12 mouse cellular contexts compared by ENCODE assay signal in the genomic region with DNA sequence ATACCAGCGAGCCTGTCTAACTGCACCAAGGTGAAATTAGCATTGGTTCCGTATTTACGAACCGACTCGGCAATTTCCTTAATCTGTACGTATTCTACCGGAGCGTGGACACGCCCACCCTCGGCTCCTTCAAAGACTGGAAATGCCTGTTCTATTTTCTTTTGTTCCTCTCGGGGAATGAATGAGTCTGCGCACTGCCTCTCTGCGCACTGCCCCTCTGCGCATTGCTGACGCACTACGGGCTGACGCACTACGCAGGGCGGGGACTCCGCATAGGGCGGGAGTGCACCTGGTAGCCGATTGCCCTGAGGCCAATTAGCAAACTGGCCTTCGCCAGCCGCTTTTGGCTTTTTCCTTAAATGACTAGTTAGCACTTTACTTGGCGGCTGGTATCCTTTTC. TPM values are rescaled to one million over a fixed set of nuclear protein-coding genes. Genes with fewer than 3 reads are reported as not detected.
DNase-seq lines count a peak whose midpoint lies in the region; ATAC-seq and TF ChIP-seq lines count a peak whose summit lies in the region.
"Not testable (repeated sequence)": the region's sequence is repeated elsewhere in the genome, so short reads cannot be mapped to it uniquely, and the experiment has no call there.
"Had no signal": no experiment of that assay in that cellular context is flagged by ENCODE, and none has a peak within 500 bp of the region (broad histone marks: within the 10 kb centered on the region; RNA-seq: fewer than 3 reads in every experiment).

No protein-coding gene starts in this region.

- H3K27ac ChIP-seq in embryonic facial prominence, embryonic 15.5 days (replicated peaks); heart, embryonic 10.5 days; layer of hippocampus, adult 2 months; liver, embryonic 15.5 days (replicated peaks): not testable (repeated sequence)
- H3K27ac ChIP-seq in hindbrain, embryonic 15.5 days (replicated peaks) = peak overlapping the region; percentile 66
- H3K27ac ChIP-seq in midbrain, embryonic 15.5 days = peak overlapping the region; percentile 71
- 0 out of 2 replicates have a peak overlapping the region, but pooled peaks have one; percentile 27 for H3K27ac ChIP-seq in stomach, embryonic 16.5 days (ENCODE audit: low read length)

- H3K9ac ChIP-seq in embryonic facial prominence, embryonic 15.5 days; hindbrain, embryonic 15.5 days; midbrain, embryonic 15.5 days: not testable (repeated sequence)
- 0 out of 2 replicates have a peak overlapping the region, but pooled peaks have one; percentile 28 for H3K9ac ChIP-seq in liver, embryonic 15.5 days
- H3K9ac ChIP-seq in stomach, embryonic 16.5 days (ENCODE audit: low read length) = 0 out of 2 replicates have a peak overlapping the region, but pooled peaks have one; percentile 39

- not testable (repeated sequence) for H3K36me3 ChIP-seq in G1E (replicated peaks); embryonic facial prominence, embryonic 15.5 days; heart, embryonic 10.5 days; hindbrain, embryonic 15.5 days; midbrain, embryonic 15.5 days (replicated peaks); stomach, embryonic 16.5 days (ENCODE audit: control insufficient read depth, insufficient read depth, low read length)
- H3K36me3 ChIP-seq in liver, embryonic 15.5 days (replicated peaks) = peaks cover 10% of the 10 kb centered on the region; the same call in 1 of the 2 replicates

- DNase-seq in G1E (ENCODE audit: low spot score); heart, embryonic 10.5 days (ENCODE audit: low spot score); layer of hippocampus, adult 2 months (ENCODE audit: low spot score in 2 of 2): not testable (repeated sequence)

- not testable (repeated sequence) for ATAC-seq in G1E (ENCODE audit: extremely low read depth, insufficient number of reproducible peaks, low FRiP score, poor library complexity, severe bottlenecking); embryonic facial prominence, embryonic 15.5 days (ENCODE audit: insufficient number of reproducible peaks, low FRiP score, low TSS enrichment, low read depth); hindbrain, embryonic 15.5 days (ENCODE audit: low FRiP score, low read depth); liver, embryonic 15.5 days (ENCODE audit: insufficient read depth); midbrain, embryonic 15.5 days (replicated peaks); stomach, embryonic 16.5 days (ENCODE audit: insufficient read depth, low FRiP score)

- WGBS in embryonic facial prominence, embryonic 15.5 days = 40% methylated on average over 11 of the region's 25 CpGs
- 48% methylated on average over 12 of the region's 25 CpGs for WGBS in heart, embryonic 10.5 days
- 28% methylated on average over 10 of the region's 25 CpGs for WGBS in hindbrain, embryonic 15.5 days
- WGBS in liver, embryonic 15.5 days (ENCODE audit: insufficient replicate concordance) = 37% methylated on average over 12 of the region's 25 CpGs
- WGBS in midbrain, embryonic 15.5 days = 50% methylated on average over 13 of the region's 25 CpGs
- 18% methylated on average over 3 of the region's 25 CpGs for WGBS in stomach, embryonic 16.5 days

- TF ChIP-seq CTCF in G1E (IDR thresholded peaks at IDR 0.05; ENCODE audit: low read depth, low read length); layer of hippocampus, adult 2 months (conservative IDR thresholded peaks at IDR 0.05): not testable (repeated sequence)

- H3K4me2 ChIP-seq in embryonic facial prominence, embryonic 15.5 days (replicated peaks); stomach, embryonic 16.5 days (ENCODE audit: low read depth, low read length): not testable (repeated sequence)
- H3K4me2 ChIP-seq in hindbrain, embryonic 15.5 days = peak overlapping the region; percentile 34
- H3K4me2 ChIP-seq in liver, embryonic 15.5 days = peak overlapping the region; percentile 51
- H3K4me2 ChIP-seq in midbrain, embryonic 15.5 days = peak overlapping the region; percentile 27; the same call in 1 of the 2 replicates

- not testable (repeated sequence) for H3K27me3 ChIP-seq in G1E (ENCODE audit: insufficient read depth, low read length); embryonic facial prominence, embryonic 15.5 days; heart, embryonic 10.5 days (ENCODE audit: insufficient read depth, poor library complexity, severe bottlenecking); hindbrain, embryonic 15.5 days; liver, embryonic 15.5 days; midbrain, embryonic 15.5 days (replicated peaks); stomach, embryonic 16.5 days (ENCODE audit: control insufficient read depth, insufficient read depth, low read length)

- H3K4me3 ChIP-seq in G1E (ENCODE audit: low read depth, low read length) = peak overlapping the region; percentile 63
- H3K4me3 ChIP-seq in embryonic facial prominence, embryonic 15.5 days (replicated peaks) = peak overlapping the region; percentile 44
- peak overlapping the region; percentile 47 for H3K4me3 ChIP-seq in heart, embryonic 10.5 days
- peak overlapping the region; percentile 31 for H3K4me3 ChIP-seq in hindbrain, embryonic 15.5 days
- H3K4me3 ChIP-seq in layer of hippocampus, adult 2 months = peak overlapping the region; percentile 47
- peak overlapping the region; percentile 56 for H3K4me3 ChIP-seq in liver, embryonic 15.5 days (replicated peaks)
- H3K4me3 ChIP-seq in midbrain, embryonic 15.5 days = peak overlapping the region; percentile 29
- H3K4me3 ChIP-seq in stomach, embryonic 16.5 days (replicated peaks; ENCODE audit: low read length) = peak overlapping the region; percentile 40

- not testable (repeated sequence) for H3K9me3 ChIP-seq in G1E (replicated peaks); embryonic facial prominence, embryonic 15.5 days (replicated peaks); heart, embryonic 10.5 days; hindbrain, embryonic 15.5 days; liver, embryonic 15.5 days (replicated peaks); midbrain, embryonic 15.5 days; stomach, embryonic 16.5 days (replicated peaks; ENCODE audit: control insufficient read depth, low read length)

- peaks cover 13% of the 10 kb centered on the region for H3K4me1 ChIP-seq in G1E (ENCODE audit: insufficient read depth, low read depth, low read length)
- H3K4me1 ChIP-seq in embryonic facial prominence, embryonic 15.5 days = peaks cover 14% of the 10 kb centered on the region; the same call in 1 of the 2 replicates
- not testable (repeated sequence) for H3K4me1 ChIP-seq in heart, embryonic 10.5 days; hindbrain, embryonic 15.5 days (replicated peaks); stomach, embryonic 16.5 days (ENCODE audit: control insufficient read depth, insufficient read depth, low read length)
- peaks cover 28% of the 10 kb centered on the region for H3K4me1 ChIP-seq in liver, embryonic 15.5 days (replicated peaks)
- peaks cover 13% of the 10 kb centered on the region for H3K4me1 ChIP-seq in midbrain, embryonic 15.5 days

RNA-seq across cellular contexts. Expression of a gene that starts 4.6 kb away (rescaled TPM):
- total RNA-seq in G1E (2014; fragmentation: Nextera tagmentation) = 70.7 and 84.6 TPM in 2 replicates
- 70.0 and 74.3 TPM in 2 replicates for total RNA-seq in G1E (2017)
- polyA plus RNA-seq in G1E (2012) = 40.4 and 59.3 TPM in 2 replicates
- polyA plus RNA-seq in embryonic facial prominence, embryonic 15.5 days (2015; fragmentation: Nextera tagmentation; extraction: Ambion mirVana) = 59.9 and 64.3 TPM in 2 replicates
- polyA plus RNA-seq in heart, embryonic 10.5 days (2016; fragmentation: Nextera tagmentation; extraction: Ambion mirVana) = 60.4 and 69.6 TPM in 2 replicates
- polyA plus RNA-seq in hindbrain, embryonic 15.5 days (2015; fragmentation: Nextera tagmentation; extraction: Ambion mirVana) = 154 and 158 TPM in 2 replicates
- 100 to 1,000 TPM; 138 to 143 TPM for total RNA-seq in layer of hippocampus, adult 2 months (2021)
- 26.6 and 29.6 TPM in 2 replicates for polyA plus RNA-seq in liver, embryonic 15.5 days (2015; fragmentation: Nextera tagmentation; extraction: Ambion mirVana)
- polyA plus RNA-seq in midbrain, embryonic 15.5 days (2015; fragmentation: Nextera tagmentation; extraction: Ambion mirVana) = 165 and 174 TPM in 2 replicates
- polyA plus RNA-seq in stomach, embryonic 16.5 days (2015; fragmentation: Nextera tagmentation; extraction: Ambion mirVana) = 53.3 and 54.3 TPM in 2 replicates

RNA-seq across cellular contexts. Expression of a gene that starts 24.1 kb away (rescaled TPM):
- total RNA-seq in G1E (2014; fragmentation: Nextera tagmentation) (not detected in 2 replicates), G1E (2017) (not detected in 2 replicates)
- polyA plus RNA-seq in G1E (2012) = not detected in 2 replicates
- polyA plus RNA-seq in embryonic facial prominence, embryonic 15.5 days (2015; fragmentation: Nextera tagmentation; extraction: Ambion mirVana) = 0.76 and 0.98 TPM in 2 replicates
- 0.43 and 0.72 TPM in 2 replicates for polyA plus RNA-seq in heart, embryonic 10.5 days (2016; fragmentation: Nextera tagmentation; extraction: Ambion mirVana)
- 2.2 and 2.5 TPM in 2 replicates for polyA plus RNA-seq in hindbrain, embryonic 15.5 days (2015; fragmentation: Nextera tagmentation; extraction: Ambion mirVana)
- 1 to 10 TPM; 1.1 to 1.4 TPM for total RNA-seq in layer of hippocampus, adult 2 months (2021)
- polyA plus RNA-seq in liver, embryonic 15.5 days (2015; fragmentation: Nextera tagmentation; extraction: Ambion mirVana) = 0.05 and 0.07 TPM in 2 replicates
- polyA plus RNA-seq in midbrain, embryonic 15.5 days (2015; fragmentation: Nextera tagmentation; extraction: Ambion mirVana) = 1.7 and 2.0 TPM in 2 replicates
- 0.46 and 0.92 TPM in 2 replicates for polyA plus RNA-seq in stomach, embryonic 16.5 days (2015; fragmentation: Nextera tagmentation; extraction: Ambion mirVana)
- total RNA-seq: common myeloid progenitor, adult 5-6 weeks had no signal

RNA-seq across cellular contexts. Expression of a gene that starts 33.8 kb away (rescaled TPM):
- total RNA-seq in G1E (2014; fragmentation: Nextera tagmentation) (14.6 and 20.3 TPM in 2 replicates), G1E (2017) (20.4 and 21.4 TPM in 2 replicates)
- polyA plus RNA-seq in G1E (2012) = 18.6 and 19.2 TPM in 2 replicates
- polyA plus RNA-seq in embryonic facial prominence, embryonic 15.5 days (2015; fragmentation: Nextera tagmentation; extraction: Ambion mirVana) = 9.2 and 10.1 TPM in 2 replicates
- polyA plus RNA-seq in heart, embryonic 10.5 days (2016; fragmentation: Nextera tagmentation; extraction: Ambion mirVana) = 11.5 and 11.6 TPM in 2 replicates
- 7.1 and 7.6 TPM in 2 replicates for polyA plus RNA-seq in hindbrain, embryonic 15.5 days (2015; fragmentation: Nextera tagmentation; extraction: Ambion mirVana)
- 10 to 100 TPM; 20.4 to 21.3 TPM for total RNA-seq in layer of hippocampus, adult 2 months (2021)
- 6.1 and 6.4 TPM in 2 replicates for polyA plus RNA-seq in liver, embryonic 15.5 days (2015; fragmentation: Nextera tagmentation; extraction: Ambion mirVana)
- 7.1 and 7.7 TPM in 2 replicates for polyA plus RNA-seq in midbrain, embryonic 15.5 days (2015; fragmentation: Nextera tagmentation; extraction: Ambion mirVana)
- polyA plus RNA-seq in stomach, embryonic 16.5 days (2015; fragmentation: Nextera tagmentation; extraction: Ambion mirVana) = 10.5 and 12.2 TPM in 2 replicates

RNA-seq across cellular contexts. Expression of a gene that starts 37.6 kb away (rescaled TPM):
- not detected in 2 replicates for total RNA-seq in G1E (2014; fragmentation: Nextera tagmentation)
- not detected in 2 replicates for total RNA-seq in G1E (2017)
- polyA plus RNA-seq in G1E (2012) = not detected in 2 replicates
- not detected in 2 replicates for polyA plus RNA-seq in embryonic facial prominence, embryonic 15.5 days (2015; fragmentation: Nextera tagmentation; extraction: Ambion mirVana)
- not detected in 2 replicates for polyA plus RNA-seq in heart, embryonic 10.5 days (2016; fragmentation: Nextera tagmentation; extraction: Ambion mirVana)
- not detected in 2 replicates for polyA plus RNA-seq in hindbrain, embryonic 15.5 days (2015; fragmentation: Nextera tagmentation; extraction: Ambion mirVana)
- total RNA-seq in layer of hippocampus, adult 2 months (2021) = not detected
- polyA plus RNA-seq in liver, embryonic 15.5 days (2015; fragmentation: Nextera tagmentation; extraction: Ambion mirVana) = not detected in 2 replicates
- not detected in 2 replicates for polyA plus RNA-seq in midbrain, embryonic 15.5 days (2015; fragmentation: Nextera tagmentation; extraction: Ambion mirVana)
- not detected in 2 replicates for polyA plus RNA-seq in stomach, embryonic 16.5 days (2015; fragmentation: Nextera tagmentation; extraction: Ambion mirVana)
- total RNA-seq: adrenal gland, adult 18-20 months; common myeloid progenitor, adult 5-6 weeks; left cerebral cortex, postnatal 36 days had no signal
- polyA plus RNA-seq: inflammation-experienced regulatory T-cells, adult 6 months had no signal

RNA-seq across cellular contexts. Expression of a gene that starts 52.3 kb away (rescaled TPM):
- total RNA-seq in G1E (2014; fragmentation: Nextera tagmentation) = 21.1 and 30.0 TPM in 2 replicates
- total RNA-seq in G1E (2017) = 29.5 and 31.9 TPM in 2 replicates
- polyA plus RNA-seq in G1E (2012) = 4.5 and 4.9 TPM in 2 replicates
- 27.5 and 27.6 TPM in 2 replicates for polyA plus RNA-seq in embryonic facial prominence, embryonic 15.5 days (2015; fragmentation: Nextera tagmentation; extraction: Ambion mirVana)
- polyA plus RNA-seq in heart, embryonic 10.5 days (2016; fragmentation: Nextera tagmentation; extraction: Ambion mirVana) = 24.1 and 25.1 TPM in 2 replicates
- polyA plus RNA-seq in hindbrain, embryonic 15.5 days (2015; fragmentation: Nextera tagmentation; extraction: Ambion mirVana) = 13.2 and 14.1 TPM in 2 replicates
- 10 to 100 TPM; 31.5 to 33.0 TPM for total RNA-seq in layer of hippocampus, adult 2 months (2021)
- polyA plus RNA-seq in liver, embryonic 15.5 days (2015; fragmentation: Nextera tagmentation; extraction: Ambion mirVana) = 5.2 and 6.0 TPM in 2 replicates
- polyA plus RNA-seq in midbrain, embryonic 15.5 days (2015; fragmentation: Nextera tagmentation; extraction: Ambion mirVana) = 13.7 and 14.9 TPM in 2 replicates
- polyA plus RNA-seq in stomach, embryonic 16.5 days (2015; fragmentation: Nextera tagmentation; extraction: Ambion mirVana) = 8.1 and 8.2 TPM in 2 replicates
